Mouse (Mus musculus): ENCODE measurements around the gene Sdad1. TPM values are rescaled to one million over a fixed set of nuclear protein-coding genes. Genes with fewer than 3 reads are reported as not detected.
"Not testable (repeated sequence)": the region's sequence is repeated elsewhere in the genome, so short reads cannot be mapped to it uniquely, and the experiment has no call there.

Gene Sdad1
- 5.6 and 5.7 TPM in 2 replicates for total RNA-seq (2014; rRNA removed)
- 3.8 and 6.3 TPM in 2 replicates for polyA plus RNA-seq (2012; rRNA removed)

GRCm38 (mm10) chr5:92309681-92310511 lies at the start of gene Sdad1:
TSS of gene Sdad1 (minus strand) at chr5:92310479.
- TF ChIP-seq CTCF (IDR thresholded peaks at IDR 0.05; ENCODE audit: low read depth, low read length) (peak; percentile 83), POLR2A (IDR thresholded peaks at IDR 0.05; ENCODE audit: extremely low read depth, insufficient read depth, low read length) (0 out of 2 replicates have a peak, but pooled peaks have one; percentile 35)
- H3K4me3 ChIP-seq (ENCODE audit: insufficient read depth, low read depth, low read length), result peak within 1 kb of the TSS; percentile 94
- H3K79me2 ChIP-seq (ENCODE audit: control insufficient read depth, insufficient read depth, low read length), result peaks cover 11% of the 10 kb centered on the region; the same call in 1 of the 2 replicates
- 3% methylated on average over 41 of the region's 41 CpGs for WGBS
- H3K9ac ChIP-seq (ENCODE audit: low read depth, low read length), result peak within 1 kb of the TSS; percentile 79
- H3K27ac ChIP-seq (replicated peaks; ENCODE audit: insufficient read depth, low read depth, low read length), result no peak within 1 kb of the TSS
- H3K27me3 ChIP-seq (ENCODE audit: control insufficient read depth, insufficient read depth, low read length), result no peaks in the 10 kb centered on the region
- peak; percentile 89 for DNase-seq (ENCODE audit: extremely low read depth, low read depth, low spot score)
- peaks cover 9% of the 10 kb centered on the region; the same call in 1 of the 2 replicates for H3K4me1 ChIP-seq (ENCODE audit: control insufficient read depth, insufficient read depth, low read length)
- H3K36me3 ChIP-seq (ENCODE audit: control insufficient read depth, insufficient read depth, low read length), result no peaks in the 10 kb centered on the region

DNA sequence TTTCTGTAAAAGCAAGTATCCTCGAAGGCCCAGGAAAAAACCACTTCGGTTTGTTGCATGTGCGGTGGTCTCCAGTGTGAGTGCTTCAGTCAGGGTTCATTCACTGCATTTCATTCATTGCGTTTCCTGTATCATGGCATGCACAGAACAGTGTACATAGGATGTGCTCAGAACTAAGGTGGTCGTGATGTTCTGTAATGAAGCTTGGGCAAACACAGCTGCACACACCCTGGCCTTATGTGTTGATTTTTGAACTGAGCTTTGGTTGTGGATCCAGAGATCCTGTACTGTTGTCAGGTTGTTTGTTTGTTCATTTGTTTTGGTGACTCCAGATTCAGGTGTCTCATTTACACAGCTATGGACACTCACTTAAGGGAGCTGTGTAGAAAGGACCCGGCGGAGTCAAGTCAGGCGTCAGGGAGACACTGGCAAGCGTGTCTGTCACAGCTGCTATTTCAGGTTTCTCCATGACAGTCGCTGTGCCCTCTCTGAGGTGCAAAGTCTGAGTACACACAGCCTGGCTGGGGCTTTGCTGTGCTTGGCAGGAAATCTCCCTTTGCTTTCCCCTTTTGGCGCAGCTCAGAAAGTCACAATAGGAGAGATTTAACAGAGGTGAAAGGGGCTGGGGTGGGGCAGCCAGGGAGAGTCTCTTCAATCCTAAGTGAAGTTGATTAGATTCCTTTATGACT lies 48.6 kb upstream of the Sdad1 start:
- 0 out of 2 replicates have a peak overlapping the region, but pooled peaks have one; percentile 28 for H3K9ac ChIP-seq (ENCODE audit: low read depth, low read length)
- peak overlapping the region; percentile 71 for H3K27ac ChIP-seq (replicated peaks; ENCODE audit: insufficient read depth, low read depth, low read length)
- H3K36me3 ChIP-seq (ENCODE audit: control insufficient read depth, insufficient read depth, low read length), result peaks cover 8% of the 10 kb centered on the region; the same call in 1 of the 2 replicates
- DNase-seq (ENCODE audit: extremely low read depth, low read depth, low spot score), result peak; percentile 95
- H3K4me1 ChIP-seq (ENCODE audit: control insufficient read depth, insufficient read depth, low read length), result peaks cover 17% of the 10 kb centered on the region
- TF ChIP-seq POLR2A (IDR thresholded peaks at IDR 0.05; ENCODE audit: extremely low read depth, insufficient read depth, low read length) (no peak), CTCF (IDR thresholded peaks at IDR 0.05; ENCODE audit: low read depth, low read length) (0 out of 2 replicates have a peak, but pooled peaks have one; percentile 2)
- no peak overlapping the region for H3K4me3 ChIP-seq (ENCODE audit: insufficient read depth, low read depth, low read length)
- no peaks in the 10 kb centered on the region for H3K27me3 ChIP-seq (ENCODE audit: control insufficient read depth, insufficient read depth, low read length)
- H3K79me2 ChIP-seq (ENCODE audit: control insufficient read depth, insufficient read depth, low read length), result peaks cover 3% of the 10 kb centered on the region; the same call in 1 of the 2 replicates
- WGBS, result 37% methylated on average over 11 of the region's 11 CpGs

- H3K79me2 ChIP-seq (ENCODE audit: control insufficient read depth, insufficient read depth, low read length), result peaks cover under 1% of the 10 kb centered on the region; the same call in 1 of the 2 replicates
- no peak for DNase-seq (ENCODE audit: extremely low read depth, low read depth, low spot score)
- H3K27me3 ChIP-seq (ENCODE audit: control insufficient read depth, insufficient read depth, low read length), result no peaks in the 10 kb centered on the region
- TF ChIP-seq CTCF (IDR thresholded peaks at IDR 0.05; ENCODE audit: low read depth, low read length) (no peak), POLR2A (IDR thresholded peaks at IDR 0.05; ENCODE audit: extremely low read depth, insufficient read depth, low read length) (no peak)
- peaks cover 17% of the 10 kb centered on the region for H3K4me1 ChIP-seq (ENCODE audit: control insufficient read depth, insufficient read depth, low read length)
- 27% methylated on average over 12 of the region's 12 CpGs for WGBS
- peaks cover 8% of the 10 kb centered on the region; the same call in 1 of the 2 replicates for H3K36me3 ChIP-seq (ENCODE audit: control insufficient read depth, insufficient read depth, low read length)
- H3K4me3 ChIP-seq (ENCODE audit: insufficient read depth, low read depth, low read length), result no peak overlapping the region
- H3K27ac ChIP-seq (replicated peaks; ENCODE audit: insufficient read depth, low read depth, low read length), result no peak overlapping the region
- no peak overlapping the region for H3K9ac ChIP-seq (ENCODE audit: low read depth, low read length)
Measured at GRCm38 (mm10) chr5:92358033-92358432, 47.8 kb upstream of the Sdad1 start.

DNA sequence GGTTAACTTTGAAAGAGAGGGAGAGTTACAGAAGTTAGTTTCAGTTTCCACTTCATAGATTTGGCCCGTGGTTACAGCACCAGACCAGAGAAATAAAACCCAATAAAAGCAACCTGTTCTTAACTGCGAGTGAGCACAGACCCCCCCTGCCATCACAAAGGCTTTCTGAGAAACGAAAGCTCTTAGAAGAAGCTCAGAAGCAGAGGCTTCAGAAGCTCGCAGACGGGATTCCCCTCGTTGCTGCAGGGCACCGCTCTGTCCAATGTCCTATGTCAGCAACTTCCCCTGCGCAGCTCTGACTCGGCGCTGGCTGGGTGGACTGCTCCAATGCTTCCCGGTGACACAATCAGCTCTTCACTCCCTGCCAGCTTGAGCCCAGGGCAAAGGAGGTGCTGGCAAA lies 43.2 kb upstream of the Sdad1 start:
- Histone ChIP-seq H3K27ac (replicated peaks; ENCODE audit: insufficient read depth, low read depth, low read length) (peak overlapping the region; percentile 93), H3K9ac (ENCODE audit: low read depth, low read length) (peak overlapping the region; percentile 73), H3K36me3 (ENCODE audit: control insufficient read depth, insufficient read depth, low read length) (no peaks in the 10 kb centered on the region), H3K4me1 (ENCODE audit: control insufficient read depth, insufficient read depth, low read length) (peaks cover 15% of the 10 kb centered on the region), H3K79me2 (ENCODE audit: control insufficient read depth, insufficient read depth, low read length) (no peaks in the 10 kb centered on the region), H3K4me3 (ENCODE audit: insufficient read depth, low read depth, low read length) (peak overlapping the region; percentile 57), H3K27me3 (ENCODE audit: control insufficient read depth, insufficient read depth, low read length) (no peaks in the 10 kb centered on the region)
- WGBS, result 0% methylated on average over 11 of the region's 11 CpGs
- DNase-seq (ENCODE audit: extremely low read depth, low read depth, low spot score), result peak; percentile 88
- no peak for TF ChIP-seq CTCF (IDR thresholded peaks at IDR 0.05; ENCODE audit: low read depth, low read length)
- 0 out of 2 replicates have a peak, but pooled peaks have one; percentile 25 for TF ChIP-seq POLR2A (IDR thresholded peaks at IDR 0.05; ENCODE audit: extremely low read depth, insufficient read depth, low read length)

GRCm38 (mm10) chr5:92352716-92353115 lies 42.4 kb upstream of the Sdad1 start:
- H3K36me3 ChIP-seq (ENCODE audit: control insufficient read depth, insufficient read depth, low read length); H3K4me3 ChIP-seq (ENCODE audit: insufficient read depth, low read depth, low read length); H3K79me2 ChIP-seq (ENCODE audit: control insufficient read depth, insufficient read depth, low read length); H3K27me3 ChIP-seq (ENCODE audit: control insufficient read depth, insufficient read depth, low read length): not testable (repeated sequence)
- H3K9ac ChIP-seq (ENCODE audit: low read depth, low read length), result peak overlapping the region; percentile 48
- WGBS, result 39% methylated on average over 4 of the region's 4 CpGs
- DNase-seq (ENCODE audit: extremely low read depth, low read depth, low spot score), result peak; percentile 80
- H3K27ac ChIP-seq (replicated peaks; ENCODE audit: insufficient read depth, low read depth, low read length), result peak overlapping the region; percentile 86
- H3K4me1 ChIP-seq (ENCODE audit: control insufficient read depth, insufficient read depth, low read length), result peaks cover 15% of the 10 kb centered on the region
